Mouse (Mus musculus): ENCODE measurements around the gene Adamts3.

Adamts3 gene

DNA sequence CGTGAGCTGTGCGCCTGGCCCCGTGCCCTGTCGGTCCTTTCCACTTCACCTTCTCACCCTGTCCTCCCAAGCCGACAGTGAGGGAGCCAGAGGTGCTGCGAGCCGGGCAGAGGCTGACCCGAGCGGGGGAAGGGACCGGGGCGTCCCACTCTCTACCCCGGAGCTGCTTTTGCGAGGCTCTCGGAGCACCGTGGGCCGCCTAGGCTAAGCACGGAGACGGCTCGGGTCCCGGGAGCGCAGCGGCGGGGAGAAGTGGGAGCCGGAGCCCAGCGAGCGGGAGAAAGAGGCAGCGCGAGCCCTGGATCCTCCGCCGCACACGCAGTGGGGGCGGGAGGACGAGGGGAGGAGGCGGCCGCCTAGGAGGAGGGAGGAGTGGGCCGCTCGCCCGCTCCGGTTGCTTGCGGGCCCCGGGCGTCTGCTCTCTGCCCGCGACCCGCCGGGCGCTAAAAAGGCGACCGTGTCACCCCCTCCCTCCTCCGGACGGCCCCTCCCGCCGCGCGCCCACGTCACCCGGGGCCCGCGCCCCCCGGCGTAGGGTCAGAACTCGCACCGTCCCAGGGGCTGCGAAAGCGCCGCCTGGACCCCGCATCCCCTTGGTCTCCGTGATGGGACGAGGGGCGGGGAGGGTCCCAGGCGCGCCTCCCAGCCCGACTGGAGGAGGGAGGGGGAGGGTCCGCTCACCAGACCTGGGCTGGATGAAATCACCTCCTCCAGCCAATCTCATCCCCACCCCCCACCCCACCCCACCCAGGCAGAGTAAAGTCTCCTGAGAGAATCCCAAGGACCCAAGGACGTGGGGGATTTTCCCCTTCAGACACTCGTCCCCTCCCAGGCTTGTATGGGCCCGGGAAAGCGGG lies at the start of gene Adamts3:
Adamts3 (minus strand) TSS at position 284 of the 857 bp plus-strand sequence.
- DNase-seq (ENCODE audit: low spot score), result no peak

- no peak for DNase-seq (ENCODE audit: low spot score)
These were observed 48.4 kb upstream of the Adamts3 start for GRCm38 (mm10) chr5:89931511-89931910.

DNA sequence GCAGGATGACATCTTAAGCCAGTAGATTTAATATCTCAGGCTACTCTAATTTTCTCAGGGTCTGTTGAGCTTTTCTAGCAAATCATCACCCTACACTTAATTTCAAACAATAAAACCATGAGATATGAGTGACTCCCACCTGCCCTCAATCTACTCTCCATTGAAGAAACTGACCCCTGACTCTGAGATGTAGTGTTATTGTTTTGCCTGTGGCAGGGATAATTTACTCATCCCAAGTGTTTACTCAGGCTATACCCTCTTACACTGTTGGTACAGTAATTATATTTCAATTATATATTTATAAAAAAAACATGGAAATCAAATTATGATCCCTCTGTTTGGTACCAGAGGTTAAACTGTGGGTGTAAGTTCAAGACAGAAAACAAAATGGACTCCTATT lies 29.2 kb upstream of the Adamts3 start:
- DNase-seq (ENCODE audit: low spot score), result no peak

GRCm38 (mm10) chr5:89911950-89912349 lies 28.8 kb upstream of the Adamts3 start:
- no peak for DNase-seq (ENCODE audit: low spot score)

GRCm38 (mm10) chr5:89911508-89911907 lies 28.4 kb upstream of the Adamts3 start:
- no peak for DNase-seq (ENCODE audit: low spot score)

DNA sequence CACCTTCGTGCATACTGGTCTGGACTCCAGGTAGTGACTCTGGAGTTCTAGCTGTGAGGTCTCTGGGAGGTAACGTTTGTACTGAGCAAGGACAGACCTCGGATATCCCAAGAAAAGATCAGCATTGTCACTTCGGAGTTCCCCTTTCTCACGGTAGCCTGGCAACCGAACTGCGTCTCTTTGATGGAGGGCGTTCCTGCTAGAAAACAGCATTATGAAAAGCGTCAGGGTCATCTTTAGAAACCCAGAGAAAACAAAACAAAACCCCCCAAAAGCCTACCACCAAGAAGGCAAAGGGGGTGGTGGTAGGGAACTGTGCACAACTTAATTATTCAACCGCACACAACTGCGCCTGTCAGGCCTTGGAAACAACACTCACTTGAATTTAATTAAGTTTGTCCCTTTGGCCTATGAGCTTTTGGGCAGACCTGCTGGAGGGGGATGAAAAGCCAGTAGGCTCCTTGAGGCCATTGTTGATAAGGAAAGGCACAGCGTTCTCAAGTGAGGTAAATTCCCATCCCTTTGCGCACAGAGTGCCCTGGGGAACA lies 23.8 kb upstream of the Adamts3 start:
- no peak for DNase-seq (ENCODE audit: low spot score)

DNA sequence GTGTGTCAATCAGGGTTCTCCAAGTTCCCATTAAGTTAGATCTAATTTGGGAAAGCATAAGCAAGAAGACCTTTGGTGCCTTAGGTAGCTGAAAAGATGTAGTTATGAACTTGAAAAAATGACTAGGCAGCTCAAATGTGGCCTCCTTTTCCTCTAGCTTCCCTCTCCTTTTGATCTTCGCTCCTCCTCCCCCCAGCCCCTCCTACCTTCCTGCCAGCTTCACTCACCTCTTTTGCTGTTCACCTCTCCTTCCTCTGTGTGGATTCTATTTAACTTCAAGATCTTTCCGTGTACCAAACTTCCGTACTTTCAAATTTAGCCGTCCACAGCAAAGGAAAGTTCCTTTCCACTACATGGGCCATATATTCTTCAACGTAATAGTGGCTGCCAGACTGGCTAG lies 17.9 kb upstream of the Adamts3 start:
- no peak for DNase-seq (ENCODE audit: low spot score)

- no peak for DNase-seq (ENCODE audit: low spot score)
These were observed 14.4 kb upstream of the Adamts3 start for GRCm38 (mm10) chr5:89897495-89897894.

DNA sequence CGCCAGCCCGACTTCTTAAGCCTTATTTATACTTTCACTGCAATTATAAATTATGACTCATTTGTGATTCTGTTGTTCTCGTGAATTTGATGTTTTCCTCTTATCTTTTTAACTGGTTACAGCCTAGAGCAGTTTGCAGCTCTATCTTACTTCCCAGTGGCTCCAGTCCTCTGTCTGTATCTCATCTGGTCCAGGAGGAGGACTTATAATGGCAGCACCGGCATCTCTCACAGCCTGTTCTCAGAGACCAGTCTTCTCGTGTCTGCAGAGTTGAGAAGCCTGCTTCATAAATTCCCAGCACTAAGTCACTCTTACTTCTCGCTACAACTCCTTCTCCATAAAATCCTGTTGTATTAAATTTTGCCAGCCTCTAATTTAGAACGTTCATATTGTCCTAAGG lies 12.4 kb upstream of the Adamts3 start:
- DNase-seq (ENCODE audit: low spot score), result no peak

DNA sequence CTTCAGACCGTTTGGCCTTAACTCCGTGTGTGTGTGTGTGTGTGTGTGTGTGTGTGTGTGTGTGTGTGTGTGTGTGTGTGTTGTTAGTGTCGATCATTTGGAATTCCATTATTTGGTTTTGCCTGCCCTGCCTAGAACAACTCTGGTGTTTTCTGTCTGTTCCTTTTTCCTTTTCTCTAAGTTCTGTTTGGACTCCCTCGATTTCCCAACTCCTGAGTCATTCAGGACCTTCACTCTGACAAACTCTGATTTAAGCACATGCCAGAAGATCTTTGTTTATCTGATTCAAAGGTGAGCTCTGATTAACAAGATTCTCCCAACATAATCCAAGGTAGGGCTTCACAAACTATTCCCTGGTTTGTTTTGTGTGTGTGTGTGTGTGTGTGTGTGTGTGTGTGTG lies 1.9 kb upstream of the Adamts3 start:
- no peak for DNase-seq (ENCODE audit: low spot score)

- no peak for DNase-seq (ENCODE audit: low spot score)
These were observed 722 bp upstream of the Adamts3 start for GRCm38 (mm10) chr5:89883908-89884204.

- DNase-seq (ENCODE audit: low spot score), result peak; percentile 39
These were observed 921 bp downstream of the Adamts3 start for GRCm38 (mm10) chr5:89882091-89882734.

GRCm38 (mm10) chr5:89881425-89881824 lies 1.7 kb downstream of the Adamts3 start:
- DNase-seq (ENCODE audit: low spot score), result no peak

- no peak for DNase-seq (ENCODE audit: low spot score)
These were observed 4.2 kb downstream of the Adamts3 start for GRCm38 (mm10) chr5:89878866-89879392.

DNA sequence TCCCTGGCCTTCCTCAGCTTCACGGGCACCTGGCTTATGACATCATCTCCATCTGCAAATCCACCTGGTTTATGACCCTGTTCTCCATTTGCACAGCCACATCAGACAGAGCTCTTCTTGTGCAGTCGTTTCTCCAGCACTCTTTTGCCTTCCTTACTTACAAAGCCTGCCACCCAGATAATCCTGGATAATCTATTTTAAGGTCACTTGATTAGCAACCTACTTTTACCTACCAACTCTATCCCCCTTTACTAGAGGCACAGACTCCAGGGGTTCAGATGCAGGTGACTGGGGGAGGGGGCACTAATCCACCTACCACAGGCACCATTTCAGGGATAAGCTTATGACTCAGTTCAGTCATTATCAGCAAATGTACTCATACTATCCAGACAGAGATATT lies 10.5 kb downstream of the Adamts3 start:
- DNase-seq (ENCODE audit: low spot score), result no peak

DNA sequence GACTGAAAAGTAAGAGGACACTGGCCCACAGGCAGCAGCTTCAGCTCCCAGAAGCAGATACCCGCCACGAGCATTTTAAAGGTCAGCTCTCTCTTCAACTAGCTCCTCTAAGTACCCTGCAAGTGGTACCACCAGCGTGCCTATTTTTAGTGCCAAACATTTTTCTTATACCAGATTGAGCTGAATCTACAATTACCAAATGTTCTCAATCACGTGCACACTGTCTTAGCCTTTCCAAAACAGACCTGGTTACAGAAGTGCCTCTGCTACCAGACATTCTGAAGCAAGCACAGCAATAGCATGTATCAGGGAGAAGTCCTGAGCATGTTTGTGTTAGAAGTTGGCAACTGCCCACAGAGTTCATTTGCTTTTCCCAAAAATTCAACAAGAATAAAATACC lies 23.5 kb downstream of the Adamts3 start:
- DNase-seq (ENCODE audit: low spot score), result no peak

DNA sequence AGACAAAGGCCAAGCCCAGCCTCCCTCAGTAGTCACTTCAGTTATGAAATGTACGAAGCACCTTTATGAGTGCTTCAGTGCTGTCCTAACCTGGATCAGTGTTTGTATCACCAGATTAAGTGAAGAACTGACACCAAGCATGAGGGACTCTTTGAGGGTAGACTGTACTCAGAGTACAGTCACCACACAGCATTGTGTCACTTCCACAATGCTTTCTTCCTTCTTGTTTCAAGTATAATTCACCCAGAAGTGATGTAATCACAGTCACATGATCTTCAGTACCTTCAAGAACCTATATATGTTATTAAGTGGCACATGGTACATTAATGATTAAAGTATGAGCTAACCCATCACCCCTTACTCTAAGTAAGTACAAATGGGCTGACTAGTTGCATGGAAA lies 24.3 kb downstream of the Adamts3 start:
- no peak for DNase-seq (ENCODE audit: low spot score)

DNA sequence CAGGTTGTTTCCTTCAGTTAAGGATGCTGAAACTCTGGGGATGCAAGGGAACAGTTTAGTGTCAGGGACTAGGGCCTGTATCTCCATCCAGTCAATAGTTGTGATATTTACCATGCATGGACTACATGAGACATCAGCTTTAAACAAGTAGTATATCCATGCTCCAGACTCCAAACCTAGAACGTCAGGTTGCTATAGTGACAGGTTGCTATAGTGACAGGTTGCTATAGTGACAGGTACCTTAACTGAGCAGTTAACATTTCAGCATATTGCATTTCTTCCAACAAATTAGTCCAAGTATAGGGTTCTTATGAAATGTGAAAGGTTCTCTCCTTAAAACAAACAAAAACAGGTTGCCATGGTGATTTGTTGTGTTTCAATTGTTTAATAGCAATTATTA lies 36.6 kb downstream of the Adamts3 start:
- DNase-seq (ENCODE audit: low spot score), result no peak

DNA sequence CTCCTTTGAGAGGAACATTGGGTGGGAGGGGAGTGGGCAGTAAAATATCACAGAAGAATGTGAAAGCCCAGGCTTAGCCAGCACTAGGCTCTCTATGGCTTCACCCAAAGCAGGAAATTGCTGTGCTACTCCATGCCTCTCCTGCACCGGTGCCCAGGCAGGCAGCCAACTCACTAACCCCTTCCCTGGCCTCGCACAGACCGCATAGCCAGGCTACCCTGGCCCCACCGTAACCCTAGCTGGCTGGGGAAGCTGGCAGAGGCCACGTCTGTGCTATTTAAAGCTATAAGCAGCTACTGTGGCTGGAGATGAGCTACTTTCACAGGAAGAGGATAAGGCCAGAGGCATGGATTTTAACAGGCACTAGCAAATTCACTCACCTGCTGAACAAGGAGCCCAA lies 38.8 kb downstream of the Adamts3 start:
- no peak for DNase-seq (ENCODE audit: low spot score)

DNA sequence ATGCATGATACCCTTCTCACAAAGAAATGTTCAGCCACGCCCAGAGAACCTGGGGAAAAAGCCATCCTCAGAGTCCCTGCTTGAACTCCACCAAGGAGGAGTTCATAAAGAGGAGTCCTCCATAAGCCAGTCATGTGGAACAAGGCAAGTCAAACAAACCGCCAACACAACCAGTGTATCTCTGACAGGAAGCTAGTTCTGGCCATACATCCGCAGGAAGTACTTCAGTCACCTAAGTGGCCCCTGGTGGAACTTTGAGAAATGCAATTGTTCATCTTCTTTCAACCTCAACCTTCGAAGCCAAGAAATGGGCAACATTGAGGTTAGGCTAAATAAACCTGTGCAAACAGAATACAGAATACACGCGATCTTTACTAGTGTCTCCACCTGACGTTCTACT lies 39.7 kb downstream of the Adamts3 start:
- DNase-seq (ENCODE audit: low spot score), result no peak

GRCm38 (mm10) chr5:89839627-89840026 lies 43.5 kb downstream of the Adamts3 start:
- DNase-seq (ENCODE audit: low spot score), result no peak

DNA sequence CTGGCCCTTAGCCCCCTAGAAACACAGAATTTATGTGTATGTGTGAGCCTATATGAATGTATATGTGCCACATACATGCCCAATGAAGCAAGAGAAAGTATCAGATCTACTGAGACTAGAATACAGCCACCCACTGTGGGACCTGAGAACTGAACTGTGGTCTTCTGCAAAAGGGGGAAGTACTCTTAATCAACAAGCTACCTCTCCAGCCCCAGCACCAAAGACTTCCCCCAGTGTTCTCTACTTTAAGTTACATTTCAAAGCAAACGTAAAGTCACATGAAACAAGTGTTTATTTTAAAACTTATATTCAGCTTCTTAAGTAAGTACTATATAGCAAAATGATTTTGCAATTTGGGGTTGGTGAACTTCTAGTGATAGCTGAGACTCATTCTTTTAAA lies 62.0 kb downstream of the Adamts3 start:
- no peak for DNase-seq (ENCODE audit: low spot score)

- DNase-seq (ENCODE audit: low spot score), result no peak
These were observed 63.6 kb downstream of the Adamts3 start for GRCm38 (mm10) chr5:89819531-89819930.
